Mouse (Mus musculus): ENCODE measurements around the gene Gm42906.

Gm42906 gene

GRCm38 (mm10) chr5:151056255-151056919, 371.6 kb downstream of the Gm42906 start:
- DNase-seq, result no peak

GRCm38 (mm10) chr5:151055426-151056090, 372.4 kb downstream of the Gm42906 start:
- DNase-seq, result no peak

GRCm38 (mm10) chr5:151054743-151055114, 373.2 kb downstream of the Gm42906 start:
- DNase-seq, result no peak

GRCm38 (mm10) chr5:151054100-151054742, 373.7 kb downstream of the Gm42906 start:
- DNase-seq, result no peak

GRCm38 (mm10) chr5:151053190-151053589, 374.8 kb downstream of the Gm42906 start:
- DNase-seq, result no peak

GRCm38 (mm10) chr5:151052331-151052730, 375.6 kb downstream of the Gm42906 start:
- no peak for DNase-seq

GRCm38 (mm10) chr5:151047488-151047887, 380.5 kb downstream of the Gm42906 start:
- no peak for DNase-seq

GRCm38 (mm10) chr5:151046917-151047316, 381.0 kb downstream of the Gm42906 start:
- no peak for DNase-seq

- DNase-seq, result no peak
These were observed 381.8 kb downstream of the Gm42906 start for GRCm38 (mm10) chr5:151046131-151046530.

GRCm38 (mm10) chr5:151042911-151043310, 385.1 kb downstream of the Gm42906 start:
- no peak for DNase-seq

- no peak for DNase-seq
These were observed 390.1 kb downstream of the Gm42906 start for GRCm38 (mm10) chr5:151037871-151038270.

- no peak for DNase-seq
These were observed 393.0 kb downstream of the Gm42906 start for GRCm38 (mm10) chr5:151034715-151035512.

- DNase-seq, result no peak
These were observed 399.1 kb downstream of the Gm42906 start for GRCm38 (mm10) chr5:151028906-151029305.

- no peak for DNase-seq
These were observed 400.8 kb downstream of the Gm42906 start for GRCm38 (mm10) chr5:151027171-151027570.

GRCm38 (mm10) chr5:151026069-151026468, 401.9 kb downstream of the Gm42906 start:
- no peak for DNase-seq

GRCm38 (mm10) chr5:151024483-151024882, 403.5 kb downstream of the Gm42906 start:
- no peak for DNase-seq

GRCm38 (mm10) chr5:151023461-151023860, 404.5 kb downstream of the Gm42906 start:
- peak; percentile 43 for DNase-seq

- no peak for DNase-seq
These were observed 405.0 kb downstream of the Gm42906 start for GRCm38 (mm10) chr5:151022939-151023338.

- DNase-seq, result no peak
These were observed 405.9 kb downstream of the Gm42906 start for GRCm38 (mm10) chr5:151022026-151022425.

GRCm38 (mm10) chr5:151020831-151021230, 407.1 kb downstream of the Gm42906 start:
- no peak for DNase-seq

GRCm38 (mm10) chr5:151020031-151020820, 407.7 kb downstream of the Gm42906 start:
- no peak for DNase-seq

GRCm38 (mm10) chr5:151018959-151019358, 409.0 kb downstream of the Gm42906 start:
- DNase-seq, result no peak

All from right cerebral cortex, postnatal 4 days (tissue).